Mouse (Mus musculus): ENCODE data around the gene Rdx.
"Not testable (repeated sequence)": the region's sequence is repeated elsewhere in the genome, so short reads cannot be mapped to it uniquely, and the experiment has no call there.

The Rdx gene

DNA sequence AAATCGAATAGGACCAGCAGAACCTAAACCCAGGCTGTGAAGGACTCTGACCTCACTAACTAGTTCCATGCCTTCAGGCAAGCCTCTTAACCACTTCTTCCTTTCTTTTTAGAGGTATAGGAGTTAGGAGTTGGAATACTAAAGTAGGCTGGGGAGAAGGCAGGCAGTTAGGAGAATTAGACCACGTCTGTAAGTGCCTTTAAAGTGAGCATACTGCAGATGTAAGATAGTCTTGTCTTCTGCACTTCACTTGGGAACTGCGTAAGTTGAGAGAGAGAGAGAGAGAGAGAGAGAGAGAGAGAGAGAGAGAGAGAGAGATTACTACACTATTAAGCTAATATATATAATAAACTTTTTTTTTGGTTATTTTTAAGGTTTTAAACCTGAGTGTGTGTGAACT is 8.3 kb downstream of the Rdx start:
- DNase-seq (ENCODE audit: low spot score in 2 of 2), result no peak

DNA sequence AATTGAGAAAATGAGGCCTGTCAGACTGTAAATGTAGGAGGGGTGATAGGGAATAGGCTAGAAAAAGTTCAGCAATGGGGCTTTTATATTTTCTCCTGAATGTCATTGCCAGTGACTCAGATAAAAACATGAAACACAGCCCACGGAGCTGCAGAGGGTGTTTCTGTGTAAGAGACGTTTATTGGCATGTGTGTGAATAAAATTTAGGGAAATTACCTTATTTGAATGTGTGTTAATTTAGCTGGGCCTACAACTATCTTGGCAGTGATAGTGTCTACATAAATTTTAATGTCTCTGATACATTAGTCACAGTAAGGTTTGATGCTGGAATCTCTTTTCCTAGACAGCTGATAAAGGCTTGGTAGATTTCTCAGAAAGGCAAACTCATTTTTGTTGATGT is 12.8 kb downstream of the Rdx start:
- no peak for DNase-seq (ENCODE audit: low spot score in 2 of 2)

DNA sequence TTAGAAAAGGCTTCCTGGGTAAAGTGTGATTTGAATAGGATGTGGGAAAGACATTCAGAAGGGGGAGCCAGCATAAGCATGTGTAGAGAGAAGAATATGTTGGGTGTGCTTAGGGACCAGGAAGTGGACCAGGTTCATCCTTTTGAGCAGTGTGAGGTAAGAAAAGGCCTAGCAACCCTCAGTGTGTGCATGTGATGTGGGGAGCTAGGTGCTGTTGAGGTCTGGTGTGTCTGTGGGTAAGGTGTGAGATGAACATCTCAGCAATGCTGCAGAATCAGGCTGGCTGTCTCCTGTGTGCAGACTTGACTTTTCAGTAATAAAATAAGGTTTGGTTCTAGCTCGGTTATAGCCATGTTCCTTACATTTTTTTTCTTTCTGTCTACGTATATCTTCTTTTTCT is 23.1 kb downstream of the Rdx start:
- DNase-seq (ENCODE audit: low spot score in 2 of 2), result no peak

DNA sequence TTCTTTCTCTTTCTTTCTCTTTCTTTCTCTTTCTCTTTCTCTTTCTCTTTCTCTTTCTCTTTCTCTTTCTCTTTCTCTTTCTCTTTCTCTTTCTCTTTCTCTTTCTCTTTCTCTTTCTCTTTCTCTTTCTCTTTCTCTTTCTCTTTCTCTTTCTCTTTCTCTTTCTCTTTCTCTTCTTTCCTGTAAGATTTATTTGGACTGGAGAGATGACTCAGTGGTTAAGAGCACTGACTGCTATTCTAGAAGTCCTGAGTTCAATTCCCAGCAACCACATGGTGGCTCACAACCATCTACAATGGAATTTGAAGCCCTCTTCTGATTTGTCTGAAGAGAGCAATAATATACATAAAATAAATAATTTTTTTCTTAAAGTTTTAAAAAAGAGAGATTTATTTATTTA is 24.4 kb downstream of the Rdx start:
- not testable (repeated sequence) for DNase-seq (ENCODE audit: low spot score in 2 of 2)

DNA sequence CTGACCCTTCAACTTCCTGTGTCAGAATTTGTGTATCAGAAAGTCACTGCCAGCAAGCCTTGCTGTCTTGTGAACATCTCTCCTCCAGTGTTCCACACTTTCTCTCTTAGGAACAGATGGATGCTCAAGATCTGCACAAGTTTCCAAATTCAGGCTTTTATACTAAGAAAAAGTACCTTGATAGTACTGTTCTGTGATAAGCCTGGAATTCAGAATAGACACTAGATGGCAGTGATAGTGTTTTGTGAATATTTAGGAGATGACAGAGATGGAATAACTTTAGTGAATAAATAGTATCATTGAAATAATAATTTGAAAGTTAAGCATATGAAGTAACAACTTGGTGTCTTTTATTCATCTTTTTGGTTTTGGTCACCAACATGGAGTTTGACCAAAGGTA is 25.2 kb downstream of the Rdx start:
- DNase-seq (ENCODE audit: low spot score in 2 of 2), result no peak

DNA sequence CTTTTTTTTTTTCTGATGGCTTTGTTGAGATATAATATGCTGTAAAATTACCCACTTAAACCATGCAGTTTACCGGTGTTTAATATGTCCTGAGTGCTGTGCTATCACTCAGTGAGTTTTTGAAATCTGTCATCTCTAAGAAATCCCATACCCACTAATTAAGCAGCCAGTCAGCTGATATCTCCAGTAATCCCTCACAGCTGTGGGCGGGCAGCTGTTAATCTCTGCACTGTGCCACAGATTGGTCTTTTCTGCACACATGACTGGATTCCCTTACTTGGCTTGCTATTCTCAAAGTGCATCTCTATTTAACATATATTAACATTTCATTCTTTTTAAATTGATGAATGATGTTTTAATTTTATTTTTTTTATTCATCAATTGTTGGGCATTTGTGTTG is 29.1 kb downstream of the Rdx start:
- DNase-seq (ENCODE audit: low spot score in 2 of 2), result no peak

DNA sequence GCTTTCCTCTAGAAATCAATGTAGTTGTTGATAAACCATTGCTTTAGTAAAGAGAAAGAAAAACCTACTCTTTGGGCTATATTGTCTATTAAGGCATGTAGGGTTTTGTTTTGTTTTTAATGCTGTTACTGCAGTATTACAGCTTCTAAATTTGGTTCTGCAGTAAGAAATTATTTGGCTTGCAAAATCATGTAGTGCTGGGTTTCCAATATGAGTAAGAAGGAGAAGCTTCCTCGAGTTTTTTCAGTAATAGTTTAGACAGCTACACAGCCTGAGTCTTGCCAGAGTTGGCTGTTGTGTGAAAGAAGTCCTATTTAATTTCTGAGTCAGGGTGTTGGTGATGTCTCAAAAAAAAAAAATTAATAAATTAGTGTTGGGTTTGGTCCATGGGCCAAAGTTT is 30.7 kb downstream of the Rdx start:
- no peak for DNase-seq (ENCODE audit: low spot score in 2 of 2)

DNA sequence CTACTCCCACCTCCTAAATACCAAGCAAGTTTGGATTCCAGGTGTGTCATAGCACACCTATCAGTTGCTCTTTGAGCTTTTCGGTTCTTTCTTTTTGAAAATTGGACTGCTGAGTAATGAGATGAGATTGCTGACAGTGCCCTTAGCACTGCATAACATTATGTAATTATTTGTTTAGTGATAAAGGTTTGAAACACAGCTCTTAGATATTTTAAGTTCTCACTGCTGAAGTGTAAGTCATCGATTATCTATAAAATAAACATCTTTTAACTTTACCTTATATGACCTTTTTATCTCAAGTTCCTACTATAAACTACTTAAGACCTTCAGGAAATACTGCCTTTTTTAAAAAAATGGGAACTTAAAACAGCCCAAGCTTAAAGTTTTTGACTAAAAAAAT is 35.0 kb downstream of the Rdx start:
- no peak for DNase-seq (ENCODE audit: low spot score in 2 of 2)

DNA sequence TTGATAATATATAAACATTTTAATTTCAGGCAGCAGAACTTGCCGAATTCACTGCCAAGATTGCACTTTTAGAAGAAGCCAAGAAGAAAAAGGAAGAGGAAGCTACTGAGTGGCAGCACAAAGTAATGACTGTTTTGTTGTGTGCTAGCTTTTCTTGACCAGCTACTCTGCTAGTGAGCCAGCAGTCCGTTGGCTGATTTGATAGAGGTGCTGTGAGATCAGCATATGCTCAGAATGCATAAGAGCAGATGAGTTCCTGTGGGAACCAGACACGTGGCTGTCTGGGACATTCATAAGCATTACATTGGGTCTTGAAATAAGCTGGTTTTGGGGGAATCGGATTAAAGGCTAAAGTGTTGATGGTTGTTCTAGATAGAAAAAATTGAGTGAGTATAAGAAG is 35.4 kb downstream of the Rdx start:
- DNase-seq (ENCODE audit: low spot score in 2 of 2), result no peak

DNA sequence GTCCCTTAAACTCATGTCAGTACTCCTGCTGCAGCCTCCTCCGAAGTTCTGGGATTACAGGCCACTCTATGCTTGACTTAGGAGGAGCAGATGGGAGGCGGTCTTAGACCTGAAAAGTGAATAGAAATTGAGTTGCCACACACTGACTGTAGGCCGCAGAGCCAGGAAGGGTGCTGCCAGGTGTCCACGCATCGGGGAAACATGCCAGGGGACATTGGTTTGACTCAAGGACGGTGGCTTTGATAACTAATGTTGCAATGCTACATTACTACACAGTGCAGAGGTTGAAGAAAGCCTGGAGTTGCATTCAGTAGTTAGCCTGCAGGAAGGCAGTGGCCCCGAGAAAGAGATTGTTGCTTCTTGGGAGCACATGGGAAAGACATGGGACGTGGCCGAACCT is 44.8 kb downstream of the Rdx start:
- no peak for DNase-seq (ENCODE audit: low spot score in 2 of 2)

DNA sequence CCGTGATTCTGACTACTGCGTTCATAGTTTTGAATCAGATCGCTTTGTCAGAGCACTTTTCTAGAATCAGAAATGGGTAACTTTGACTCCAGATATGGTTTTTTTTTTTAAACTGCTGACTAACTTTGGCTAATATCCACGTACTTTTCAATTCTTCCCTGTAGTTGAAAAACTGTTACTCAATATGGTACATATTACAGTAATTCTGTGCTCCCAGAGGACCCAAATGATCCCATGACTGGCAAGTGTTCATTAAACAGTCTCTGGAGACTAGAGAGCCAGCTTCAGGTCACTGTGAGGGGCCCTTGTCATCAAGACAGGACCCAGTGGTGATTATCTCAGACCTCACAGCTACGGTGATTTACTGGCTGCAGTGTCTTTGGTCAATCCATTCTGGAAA is 45.3 kb downstream of the Rdx start:
- DNase-seq (ENCODE audit: low spot score in 2 of 2), result no peak

DNA sequence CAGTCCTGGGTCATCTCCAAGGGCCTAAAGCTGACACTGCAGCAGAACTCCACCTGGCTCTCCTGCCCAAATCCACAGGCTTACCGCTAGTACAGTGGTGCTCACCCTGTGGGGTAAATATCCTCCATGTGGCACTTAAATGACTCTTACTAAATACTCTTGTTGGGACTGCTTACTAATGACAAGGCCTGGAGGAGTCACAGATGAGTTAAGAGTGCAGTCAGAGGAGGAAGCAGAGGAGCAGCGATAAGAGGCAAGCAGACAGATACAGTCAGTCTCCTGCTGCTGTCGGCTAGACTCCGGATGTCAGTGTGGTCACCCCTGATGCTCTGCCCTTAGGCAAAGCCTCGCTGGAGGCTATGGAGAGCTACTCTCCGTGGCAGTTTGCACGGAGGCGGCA is 46.1 kb downstream of the Rdx start:
- DNase-seq (ENCODE audit: low spot score in 2 of 2), result no peak

DNA sequence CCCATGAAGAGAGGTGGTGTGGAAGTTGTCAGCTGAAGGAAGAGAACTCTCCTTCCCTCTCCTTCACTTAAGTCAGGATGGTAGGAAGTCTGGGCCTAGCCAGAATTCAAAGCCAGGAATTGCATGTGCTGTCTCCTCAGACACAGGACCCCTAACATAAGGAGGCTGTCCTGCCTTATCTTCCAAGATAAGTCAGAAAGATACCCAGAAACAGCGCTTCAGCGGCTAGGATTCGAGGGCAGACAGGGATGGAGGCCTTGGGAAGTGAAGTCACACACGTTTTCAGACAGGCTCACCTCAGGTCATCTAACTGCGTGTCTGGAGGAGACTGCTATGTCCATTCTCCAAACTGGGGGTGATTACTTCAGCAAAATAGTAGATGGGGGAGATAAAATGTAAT is 47.0 kb downstream of the Rdx start:
- no peak for DNase-seq (ENCODE audit: low spot score in 2 of 2)

DNA sequence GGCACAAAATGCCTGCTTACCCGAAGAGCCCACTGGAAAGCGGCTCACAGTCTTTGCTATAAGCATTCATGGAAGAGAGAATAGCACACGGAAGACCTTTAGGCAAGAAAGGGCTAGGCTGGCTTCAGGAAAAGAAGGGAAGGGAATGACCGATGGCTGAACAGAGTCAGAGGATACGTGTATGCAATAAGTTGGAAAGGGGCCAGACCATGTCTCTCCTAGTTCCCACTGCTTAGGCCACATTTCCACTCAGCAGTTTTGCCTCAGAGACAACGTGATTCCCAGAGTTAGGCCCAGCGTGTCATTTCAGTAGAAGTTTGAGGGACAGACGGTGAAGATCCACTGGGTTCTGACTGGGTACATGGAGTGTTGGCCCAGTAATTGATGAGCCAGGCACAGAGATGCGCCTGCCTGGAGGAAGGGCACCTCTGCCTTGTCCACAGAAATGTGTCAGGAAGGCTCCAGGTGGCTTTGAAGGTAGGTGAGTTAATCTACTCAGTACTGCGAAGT is 47.6 kb downstream of the Rdx start:
- no peak for DNase-seq (ENCODE audit: low spot score in 2 of 2)

DNA sequence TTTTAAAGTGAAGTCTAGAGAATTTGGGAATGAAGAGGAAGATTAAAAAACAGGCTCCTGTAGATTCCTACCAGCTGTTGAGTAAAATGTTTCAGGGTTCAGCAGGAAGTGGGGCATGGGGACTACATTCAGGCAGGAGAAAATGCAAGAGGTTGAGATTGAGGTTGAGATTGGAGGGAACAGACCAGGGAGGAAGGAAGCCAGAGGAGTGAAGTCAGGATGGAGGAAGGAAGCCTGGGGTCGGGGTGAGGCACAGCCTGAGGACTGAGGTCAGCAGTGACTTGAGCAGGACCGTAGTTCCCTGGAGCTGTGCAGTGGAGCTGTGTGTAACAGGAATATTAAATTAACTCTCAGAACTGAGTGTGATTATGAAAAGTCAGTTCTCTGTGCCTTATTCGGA is 48.7 kb downstream of the Rdx start:
- DNase-seq (ENCODE audit: low spot score in 2 of 2), result no peak

DNA sequence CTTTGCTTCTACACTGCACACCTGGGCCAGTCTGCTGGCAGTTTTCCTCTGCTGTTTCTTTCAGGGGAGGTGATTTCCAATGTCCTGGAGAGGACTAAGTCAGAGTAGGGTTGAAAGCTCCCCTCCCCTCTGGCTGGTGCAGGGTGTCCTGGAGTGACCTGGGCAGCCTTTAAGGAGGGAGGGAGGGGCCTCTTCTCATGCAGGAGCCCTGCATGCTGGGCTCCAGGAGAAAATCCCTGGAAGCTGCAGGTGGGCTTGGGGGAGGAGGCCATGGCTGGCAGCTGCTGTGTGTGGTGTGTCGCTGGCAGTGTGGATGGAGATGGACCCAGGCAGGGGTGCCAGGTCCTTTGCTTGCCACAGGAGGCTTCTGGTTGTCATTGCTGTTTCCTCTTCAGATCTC is 50.4 kb downstream of the Rdx start:
- no peak for DNase-seq (ENCODE audit: low spot score in 2 of 2)

DNA sequence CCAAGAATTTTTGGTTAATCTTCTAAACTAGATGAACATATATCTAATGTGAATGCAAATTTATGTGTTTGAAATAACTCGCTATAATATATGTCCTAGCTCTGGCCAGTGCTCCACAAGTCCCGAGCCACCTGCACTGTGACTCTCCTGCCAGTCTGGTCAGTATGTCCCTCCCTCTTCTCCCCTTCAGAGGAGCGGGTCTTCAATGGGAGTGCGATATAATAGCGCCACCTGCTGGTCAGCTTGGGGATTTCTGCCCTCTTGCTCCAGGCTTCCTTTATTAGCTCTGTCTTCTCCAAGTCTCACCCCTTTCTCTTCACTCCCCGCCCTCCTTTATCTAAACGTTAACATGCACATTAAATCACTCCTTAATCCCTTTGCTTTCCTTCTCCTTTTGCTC is 51.6 kb downstream of the Rdx start:
- DNase-seq (ENCODE audit: low spot score in 2 of 2), result peak; percentile 75 to 86

DNA sequence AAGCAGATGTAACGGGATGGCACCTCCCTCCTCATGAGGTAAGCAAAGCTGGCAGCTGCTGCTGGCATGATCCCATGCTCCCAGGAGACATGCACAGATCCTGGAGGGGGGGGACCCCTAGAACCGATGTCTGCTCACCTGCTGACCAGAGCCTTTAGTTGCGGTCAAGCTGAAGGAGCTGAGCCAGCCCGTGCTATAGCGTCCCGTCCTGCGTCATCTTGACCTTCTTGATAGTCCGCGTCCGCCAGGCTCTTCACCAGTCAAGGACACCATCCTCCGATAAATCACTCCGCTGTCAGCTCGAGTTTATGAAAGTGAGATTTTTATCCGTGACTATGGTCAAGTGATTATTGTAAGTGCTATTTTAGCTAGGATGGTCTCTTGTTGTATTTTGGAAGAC is 53.5 kb downstream of the Rdx start:
- DNase-seq (ENCODE audit: low spot score in 2 of 2), result no peak

DNA sequence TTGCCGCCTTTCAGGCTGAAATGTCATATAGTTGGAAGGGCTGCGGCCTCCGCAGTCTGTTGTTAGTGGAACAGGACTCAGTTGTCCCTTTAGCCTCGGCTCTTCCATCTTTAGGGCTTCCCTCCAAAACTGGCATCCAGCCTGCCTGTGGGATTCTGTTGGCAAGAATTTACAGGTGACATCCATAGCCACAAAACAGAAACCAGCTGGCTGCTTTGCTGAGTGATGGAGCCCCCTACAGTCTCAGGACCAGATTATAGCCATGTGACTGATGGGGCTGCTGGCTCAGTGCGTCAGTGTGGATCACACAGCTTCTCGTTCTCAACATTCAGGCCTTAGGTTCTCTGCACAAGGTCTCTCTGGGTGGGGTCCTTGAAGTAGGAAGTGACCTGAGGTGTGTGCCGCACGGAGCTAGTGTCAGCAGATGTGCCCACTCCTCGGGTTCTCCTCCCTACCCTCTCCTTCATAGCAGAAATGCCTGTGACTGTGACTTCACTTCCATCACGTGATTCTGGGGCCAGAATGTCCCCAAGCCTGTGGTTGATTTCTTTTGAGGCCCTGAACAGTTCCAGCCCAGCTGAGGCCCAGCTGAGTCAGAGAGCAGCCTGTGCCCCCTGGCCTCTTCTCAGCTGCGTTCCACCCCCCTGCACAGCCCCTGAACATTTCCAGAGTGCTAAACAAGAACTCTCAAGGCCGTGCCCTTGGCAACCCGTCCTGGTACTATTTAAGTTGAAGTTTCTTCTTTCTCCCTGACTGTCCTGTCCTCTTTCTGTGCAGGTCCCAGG is 55.3 kb downstream of the Rdx start:
- DNase-seq (ENCODE audit: low spot score in 2 of 2), result peak in 1 of 2 experiments; percentile 40

DNA sequence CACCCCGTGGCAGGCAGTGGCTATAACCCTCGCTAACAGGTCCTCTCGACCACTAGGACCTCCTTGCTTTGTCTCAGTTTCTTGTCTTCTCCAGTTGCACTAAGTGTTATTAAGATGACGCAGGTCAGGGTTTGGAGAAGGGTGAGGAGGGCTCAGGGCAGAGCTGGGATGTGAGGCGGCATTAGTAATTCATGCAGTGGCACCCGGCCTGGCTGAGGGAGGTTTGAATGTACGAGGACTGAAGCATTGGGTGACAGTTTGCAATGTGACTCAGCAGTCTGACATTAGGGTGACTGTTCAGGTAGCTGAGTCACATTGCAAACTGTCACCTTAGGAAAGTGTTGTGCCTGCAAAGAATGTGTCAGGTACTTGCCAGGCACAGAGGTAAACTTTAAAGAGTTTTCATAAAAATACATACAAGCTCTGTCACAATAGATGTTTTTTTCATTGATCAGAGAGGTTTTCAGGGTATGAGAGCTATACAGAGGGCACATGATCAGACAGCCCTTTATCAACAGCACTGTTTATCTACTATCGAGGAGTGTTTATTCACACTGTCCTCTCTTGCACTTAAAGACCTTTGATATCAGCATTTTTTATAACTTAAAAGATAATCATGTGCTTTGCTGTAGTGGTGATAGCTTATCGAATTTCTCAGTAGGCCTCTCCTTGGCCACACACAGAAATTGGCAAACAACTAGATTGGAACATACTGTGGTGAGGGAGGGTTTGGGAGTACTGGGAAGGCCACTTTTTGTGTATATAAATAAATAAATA is 56.7 kb downstream of the Rdx start:
- DNase-seq (ENCODE audit: low spot score in 2 of 2), result no peak

DNA sequence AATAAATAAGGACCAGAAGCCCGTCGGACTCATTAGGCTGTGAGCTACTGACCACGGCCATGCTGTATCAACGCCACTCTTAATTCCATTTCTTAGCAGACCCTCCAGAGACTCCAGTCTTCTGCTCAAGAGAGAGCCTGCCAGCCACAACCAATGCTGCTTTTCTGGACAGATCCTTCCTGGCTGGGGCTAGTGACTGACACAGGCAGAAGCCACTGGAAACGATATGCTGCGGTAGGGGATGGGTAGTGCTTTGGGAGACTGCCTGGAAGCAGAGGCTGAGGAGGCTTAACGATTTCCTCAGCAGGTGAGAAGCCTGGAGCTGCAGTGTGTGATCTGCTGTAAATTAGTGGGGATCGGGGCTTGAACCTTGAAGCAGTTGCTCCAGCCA is 57.2 kb downstream of the Rdx start:
- DNase-seq (ENCODE audit: low spot score in 2 of 2), result no peak

DNA sequence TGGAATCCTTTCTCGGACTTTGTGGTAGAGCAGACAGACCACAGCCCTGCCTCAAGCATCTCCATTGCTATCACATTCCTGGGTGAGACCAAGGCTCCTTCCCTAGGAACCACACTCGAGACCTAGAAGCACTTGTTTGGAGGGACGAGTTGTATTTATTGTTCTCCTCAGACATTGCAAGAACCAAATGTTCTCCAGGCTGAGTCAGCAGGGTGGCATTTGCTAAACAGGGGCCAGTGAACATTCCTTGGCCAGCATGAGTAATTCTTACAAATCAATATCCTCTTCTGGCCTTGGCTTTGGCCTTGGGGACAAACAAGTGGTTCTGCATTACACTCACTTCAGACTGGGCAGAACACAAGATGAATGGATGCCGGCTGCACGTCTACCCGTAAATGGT is 58.5 kb downstream of the Rdx start:
- no peak for DNase-seq (ENCODE audit: low spot score in 2 of 2)

DNA sequence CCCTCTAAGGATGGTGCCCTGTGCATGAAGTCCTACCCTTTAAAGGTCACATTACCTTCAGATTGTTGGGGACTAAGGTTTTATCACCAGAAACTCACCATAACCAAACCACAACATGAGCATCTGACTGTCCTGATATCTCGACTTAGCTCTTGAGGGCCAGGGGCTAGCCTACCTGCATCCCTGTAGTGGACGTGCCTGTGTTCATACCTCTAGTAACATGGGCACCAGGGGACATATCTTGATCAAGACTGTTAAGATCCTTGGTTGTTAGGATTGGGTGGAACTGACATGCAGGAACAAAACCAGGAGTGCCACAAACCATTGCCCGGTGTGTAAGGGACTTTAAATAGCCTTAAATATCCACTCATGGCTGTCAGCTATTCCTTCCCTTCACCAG is 60.2 kb downstream of the Rdx start:
- DNase-seq (ENCODE audit: low spot score in 2 of 2), result no peak
